In the genomic region with DNA sequence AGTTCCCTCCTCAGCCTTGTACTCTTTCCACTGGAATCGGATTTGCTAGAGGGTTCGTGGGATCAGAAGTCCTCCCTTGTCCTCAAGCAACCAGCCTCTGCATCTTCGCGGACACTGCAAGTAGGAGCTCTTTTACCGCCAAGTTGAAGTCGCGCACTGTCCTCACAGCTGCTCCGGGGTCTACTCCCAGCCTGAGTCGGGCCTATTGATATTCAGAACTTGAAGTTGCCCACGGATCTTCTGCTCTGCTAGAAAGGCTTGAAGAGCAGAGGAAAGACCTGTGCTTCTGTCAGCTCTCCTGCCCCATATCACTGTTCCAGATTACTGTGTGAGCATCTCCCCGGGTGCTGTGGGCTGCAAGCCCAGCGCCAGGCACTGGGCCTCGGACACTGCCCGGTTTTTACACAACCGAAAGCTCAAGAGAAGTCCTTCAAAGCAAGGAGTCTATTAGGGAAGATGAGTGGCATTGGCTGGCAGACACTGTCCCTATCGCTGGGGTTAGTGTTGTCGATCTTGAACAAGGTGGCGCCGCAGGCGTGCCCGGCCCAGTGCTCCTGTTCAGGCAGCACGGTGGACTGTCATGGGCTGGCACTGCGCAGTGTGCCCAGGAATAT, we compare ENCODE assay signal across 9 mouse cellular contexts. TPM values are rescaled to one million over a fixed set of nuclear protein-coding genes. Genes with fewer than 3 reads are reported as not detected.
DNase-seq lines count a peak whose midpoint lies in the region; ATAC-seq and TF ChIP-seq lines count a peak whose summit lies in the region.
"Had no signal": no experiment of that assay in that cellular context is flagged by ENCODE, and none has a peak within 500 bp of the region (broad histone marks: within the 10 kb centered on the region; RNA-seq: fewer than 3 reads in every experiment).

No protein-coding gene starts in this region.

- TF ChIP-seq EP300 in heart, adult 2 months (IDR thresholded peaks at IDR 0.05; ENCODE audit: insufficient read depth, low read depth, low read length): no peak

- DNase-seq in heart, adult 2 months: peak; percentile 11 to 21
- DNase-seq in heart, postnatal 25 days (ENCODE audit: low spot score): no peak
- DNase-seq in Muller cell, postnatal 12 days (ENCODE audit: inconsistent ontology term): peak; percentile 42
- peak; percentile 22 for DNase-seq in forebrain, postnatal 0 days
- peak; percentile 22 for DNase-seq in kidney, postnatal 10 days
- no peak for DNase-seq in spleen, postnatal 4 days (ENCODE audit: low spot score in 2 of 2)
- DNase-seq in spleen, postnatal 10 days (ENCODE audit: low spot score in 2 of 2): no peak

- peak overlapping the region; percentile 89 for H3K4me2 ChIP-seq in forebrain, postnatal 0 days (ENCODE audit: low read depth)
- peak overlapping the region; percentile 97 for H3K4me2 ChIP-seq in midbrain, embryonic 12.5 days (replicated peaks)

- 0 out of 2 replicates have a peak, but pooled peaks cover 2% of the 10 kb centered on the region for H3K4me1 ChIP-seq in heart, adult 2 months (ENCODE audit: control insufficient read depth, insufficient read depth, low read length)
- H3K4me1 ChIP-seq in forebrain, postnatal 0 days (ENCODE audit: insufficient read depth): 0 out of 2 replicates have a peak, but pooled peaks cover 9% of the 10 kb centered on the region
- H3K4me1 ChIP-seq in midbrain, embryonic 12.5 days: peaks cover 43% of the 10 kb centered on the region

- H3K79me2 ChIP-seq in heart, adult 2 months (replicated peaks; ENCODE audit: control insufficient read depth, insufficient read depth, low read length): no peaks in the 10 kb centered on the region

- peak; percentile 4; the same call in 1 of the 2 replicates for ATAC-seq in forebrain, postnatal 0 days
- ATAC-seq in midbrain, embryonic 12.5 days (ENCODE audit: low FRiP score, low read depth): peak; percentile 12; the same call in 1 of the 2 replicates

- WGBS in heart, adult 2 months: 18% methylated on average over 23 of the region's 23 CpGs
- 5% methylated on average over 23 of the region's 23 CpGs for WGBS in forebrain, postnatal 0 days
- under 1% methylated on average over 23 of the region's 23 CpGs for WGBS in midbrain, embryonic 12.5 days

- H3K27me3 ChIP-seq in heart, adult 2 months (ENCODE audit: control insufficient read depth, insufficient read depth, low read length): peaks cover 5% of the 10 kb centered on the region; the same call in 1 of the 2 replicates
- H3K27me3 ChIP-seq in forebrain, postnatal 0 days (ENCODE audit: insufficient read depth, low read length): 0 out of 2 replicates have a peak, but pooled peaks cover 5% of the 10 kb centered on the region
- peaks cover 29% of the 10 kb centered on the region for H3K27me3 ChIP-seq in midbrain, embryonic 12.5 days

- H3K36me3 ChIP-seq in heart, adult 2 months (ENCODE audit: control insufficient read depth, insufficient read depth, low read length): no peaks in the 10 kb centered on the region
- no peaks in the 10 kb centered on the region for H3K36me3 ChIP-seq in forebrain, postnatal 0 days (ENCODE audit: insufficient read depth)
- H3K36me3 ChIP-seq in midbrain, embryonic 12.5 days: no peaks in the 10 kb centered on the region

- TF ChIP-seq CTCF in heart, adult 2 months (IDR thresholded peaks at IDR 0.05): no peak
- TF ChIP-seq CTCF in forebrain, postnatal 0 days (IDR thresholded peaks at IDR 0.05; ENCODE audit: low read depth): no peak

- H3K27ac ChIP-seq in heart, adult 2 months: no peak overlapping the region
- no peak overlapping the region for H3K27ac ChIP-seq in forebrain, postnatal 0 days (ENCODE audit: low read depth, low read length)
- H3K27ac ChIP-seq in midbrain, embryonic 12.5 days (replicated peaks): 0 out of 2 replicates have a peak overlapping the region, but pooled peaks have one; percentile 17

- 0 out of 2 replicates have a peak overlapping the region, but pooled peaks have one; percentile 5 for H3K9ac ChIP-seq in heart, adult 2 months (ENCODE audit: low read depth, low read length)
- peak overlapping the region; percentile 59 for H3K9ac ChIP-seq in forebrain, postnatal 0 days
- peak overlapping the region; percentile 78 for H3K9ac ChIP-seq in midbrain, embryonic 12.5 days (replicated peaks)

- no peaks in the 10 kb centered on the region for H3K9me3 ChIP-seq in forebrain, postnatal 0 days (ENCODE audit: low read length)
- H3K9me3 ChIP-seq in midbrain, embryonic 12.5 days: no peaks in the 10 kb centered on the region

- no peak for TF ChIP-seq POLR2A in heart, adult 2 months (IDR thresholded peaks at IDR 0.05; ENCODE audit: insufficient read depth, low read depth, low read length)

- peak overlapping the region; percentile 59 for H3K4me3 ChIP-seq in heart, adult 2 months
- H3K4me3 ChIP-seq in forebrain, postnatal 0 days (ENCODE audit: low read depth, low read length): peak overlapping the region; percentile 77
- peak overlapping the region; percentile 73 for H3K4me3 ChIP-seq in midbrain, embryonic 12.5 days
- H3K4me3 ChIP-seq: erythroblast, embryonic 14.5 days had no signal

- intact Hi-C loops in heart, adult 2 months (cut with DNase I): no loop called here
- intact Hi-C loops in heart, postnatal 25 days (cut with DNase I): no loop called here

RNA-seq across cellular contexts. Expression of a gene that starts 1.8 kb away (rescaled TPM):
- total RNA-seq in heart, adult 2 months (2021): 1 to 10 TPM; 3.3 to 4.5 TPM
- 1.8 and 3.1 TPM in 2 replicates for polyA plus RNA-seq in heart, adult 2 months (2012; rRNA removed)
- total RNA-seq in heart, postnatal 25 days (2021): 1 to 10 TPM; 4.3 to 4.7 TPM
- total RNA-seq in forebrain, postnatal 0 days (2014; rRNA removed): 18.6 and 41.5 TPM in 2 replicates
- 2.9 and 7.7 TPM in 2 replicates for polyA plus RNA-seq in forebrain, postnatal 0 days (2015; fragmentation: Nextera tagmentation; extraction: Ambion mirVana)
- polyA plus RNA-seq in midbrain, embryonic 12.5 days (2016; fragmentation: Nextera tagmentation; extraction: Ambion mirVana): 48.3 and 56.9 TPM in 2 replicates

Comparison
In these comparisons a context has a peak if more than half of its experiments do, and no peak if none do; other contexts are left out.
1. DNase-seq: peak in heart, adult 2 months (2 of 2), Muller cell, postnatal 12 days (single experiment), forebrain, postnatal 0 days (single experiment) and kidney, postnatal 10 days (single experiment); none in heart, postnatal 25 days (single experiment), spleen, postnatal 4 days (0 of 2) and spleen, postnatal 10 days (0 of 2).
2. H3K9ac ChIP-seq: peak in every context shown above with its lines; median percentile 78 in midbrain, embryonic 12.5 days; 59 in forebrain, postnatal 0 days; 5 in heart, adult 2 months.
3. Peak in every context shown above with its lines, with median percentiles within 50 percentile points of each other: H3K4me3 ChIP-seq.